Mouse (Mus musculus) bone marrow, adult 2 months (tissue): ENCODE results near the gene Svep1.

Experiments
- CTCF ChIP-seq: fragments of 200-500 bp; IDR thresholded peaks from 2 replicates; pipeline ENCODE4 v1.5.1; 2011; ENCODE audit warnings: low read length, control low read depth; ENCODE audit not compliant: control insufficient read depth, insufficient read depth
- POLR2A ChIP-seq: fragments of 200-500 bp; IDR thresholded peaks from 2 replicates; pipeline ENCODE4 v1.6.1; 2011; ENCODE audit warnings: low read depth, mild to moderate bottlenecking, control low read depth, low read length, borderline replicate concordance; ENCODE audit not compliant: control insufficient read depth

GRCm38 (mm10) chr4:58139764-58140556 lies 66.7 kb downstream of the Svep1 start:
- no peak for TF ChIP-seq CTCF
- TF ChIP-seq POLR2A, result no peak
